Mouse (Mus musculus) midbrain, embryonic 11.5 days (tissue): ENCODE measurements around the gene Pfdn5. TPM values are rescaled to one million over a fixed set of nuclear protein-coding genes. Genes with fewer than 3 reads are reported as not detected.

Experiments used
- ATAC-seq: fragments of 200-750 bp; cut with Nextera tagmentation; 2 replicates; pipeline ENCODE4 v1.8.0; 2017; ENCODE audit warnings: moderate TSS enrichment, moderate library complexity; ENCODE audit not compliant: low FRiP score
- DNase-seq: peaks from one replicate; pipeline ENCODE4 v3.0.0; 2015; ENCODE audit warnings: low spot score; ENCODE audit errors: missing footprints
- H3K27ac ChIP-seq: fragments of 300-500 bp; sonication (generic); 2 replicates; pipeline ENCODE4 v1.5.1; 2014; ENCODE audit warnings: low read depth, low read length
- H3K27me3 ChIP-seq: fragments of 300-500 bp; sonication (generic); 2 replicates; pipeline ENCODE4 v1.6.1; 2014; ENCODE audit warnings: mild to moderate bottlenecking, low read length, moderate library complexity, mixed read lengths; ENCODE audit not compliant: control insufficient read depth, insufficient read depth
- H3K36me3 ChIP-seq: fragments of 300-500 bp; sonication (generic); 2 replicates; pipeline ENCODE4 v1.6.1; 2014; ENCODE audit warnings: mild to moderate bottlenecking, low read length, moderate library complexity, mixed read lengths; ENCODE audit not compliant: control insufficient read depth, insufficient read depth
- H3K4me1 ChIP-seq: fragments of 300-500 bp; sonication (generic); 2 replicates; pipeline ENCODE4 v1.6.1; 2014; ENCODE audit warnings: low read length; ENCODE audit not compliant: control insufficient read depth, insufficient read depth
- H3K4me2 ChIP-seq: fragments of 300-500 bp; sonication (generic); 2 replicates; pipeline ENCODE4 v1.6.1; 2014; ENCODE audit warnings: mild to moderate bottlenecking, moderate library complexity
- H3K4me3 ChIP-seq: fragments of 300-500 bp; sonication (generic); 2 replicates; pipeline ENCODE4 v1.5.1; 2014; ENCODE audit warnings: low read depth, low read length
- H3K9ac ChIP-seq: fragments of 300-500 bp; sonication (generic); 2 replicates; pipeline ENCODE4 v1.6.1; 2014; ENCODE audit warnings: low read length
- H3K9me3 ChIP-seq: fragments of 300-500 bp; sonication (generic); 2 replicates; pipeline ENCODE4 v1.6.1; 2016; ENCODE audit warnings: low read length; ENCODE audit not compliant: control insufficient read depth
- WGBS: fragments of 180-500 bp; shearing (Covaris S2); extraction: QIAGEN DNeasy Blood & Tissue Kit; methylation state at CpG from one replicate; pipeline ENCODE4 v1.1.7; 2014; 5-methylcytosine and 5-hydroxymethylcytosine counted together
- polyA plus RNA-seq: library from polyadenylated mRNA; unstranded; fragments of >200 nt; fragmentation: Nextera tagmentation; extraction: Ambion mirVana; gene quantifications from 2 replicates; pipeline ENCODE4 v1.2.1, GENCODE M21; 2014

The Pfdn5 gene
- polyA plus RNA-seq, 1 experiment from 2014 or later: 404 TPM

GRCm38 (mm10) chr15:102358126-102358525 lies 32.2 kb downstream of the Pfdn5 start:
- H3K4me3 ChIP-seq: peak overlapping the region; percentile 6; the same call in 1 of the 2 replicates
- no peaks in the 10 kb centered on the region for H3K9me3 ChIP-seq
- 4% methylated on average over 25 of the region's 25 CpGs for WGBS
- H3K4me1 ChIP-seq: peaks cover 28% of the 10 kb centered on the region
- DNase-seq (peak; percentile 92), ATAC-seq (no peak)
- H3K9ac ChIP-seq: no peak overlapping the region
- H3K36me3 ChIP-seq: no peaks in the 10 kb centered on the region
- H3K4me2 ChIP-seq: peak overlapping the region; percentile 29
- no peak overlapping the region for H3K27ac ChIP-seq
- peaks cover 27% of the 10 kb centered on the region for H3K27me3 ChIP-seq

- Histone ChIP-seq H3K9me3 (no peaks in the 10 kb centered on the region), H3K9ac (no peak overlapping the region), H3K4me2 (no peak overlapping the region), H3K27ac (no peak overlapping the region), H3K36me3 (no peaks in the 10 kb centered on the region), H3K4me3 (no peak overlapping the region), H3K27me3 (peaks cover 31% of the 10 kb centered on the region), H3K4me1 (peaks cover 28% of the 10 kb centered on the region)
- ATAC-seq (no peak), DNase-seq (no peak)
- 26% methylated on average over 5 of the region's 5 CpGs for WGBS
Measured at GRCm38 (mm10) chr15:102358834-102359233, 32.9 kb downstream of the Pfdn5 start.

GRCm38 (mm10) chr15:102362648-102363047 lies 36.7 kb downstream of the Pfdn5 start:
- no peak for DNase-seq
- no peak for ATAC-seq
- WGBS: 8% methylated on average over 14 of the region's 14 CpGs
- H3K9me3 ChIP-seq: no peaks in the 10 kb centered on the region
- no peak overlapping the region; the same call in 1 of the 2 replicates for H3K9ac ChIP-seq
- no peaks in the 10 kb centered on the region for H3K36me3 ChIP-seq
- peak overlapping the region; percentile 30; the same call in 1 of the 2 replicates for H3K4me2 ChIP-seq
- H3K27ac ChIP-seq: no peak overlapping the region
- peaks cover 19% of the 10 kb centered on the region for H3K4me1 ChIP-seq
- H3K4me3 ChIP-seq: no peak overlapping the region
- peaks cover 25% of the 10 kb centered on the region for H3K27me3 ChIP-seq

- 98% methylated on average over 1 of the region's 1 CpGs for WGBS
- Histone ChIP-seq H3K4me1 (peaks cover 8% of the 10 kb centered on the region), H3K36me3 (no peaks in the 10 kb centered on the region), H3K4me2 (no peak overlapping the region), H3K9me3 (no peaks in the 10 kb centered on the region), H3K27me3 (peaks cover 9% of the 10 kb centered on the region; the same call in 1 of the 2 replicates), H3K9ac (no peak overlapping the region), H3K4me3 (no peak overlapping the region), H3K27ac (no peak overlapping the region)
- ATAC-seq: no peak
- no peak for DNase-seq
Measured at GRCm38 (mm10) chr15:102364678-102365077, 38.8 kb downstream of the Pfdn5 start.

GRCm38 (mm10) chr15:102366238-102366637 lies 40.3 kb downstream of the Pfdn5 start:
- H3K27me3 ChIP-seq: peaks cover 11% of the 10 kb centered on the region
- H3K4me1 ChIP-seq: peaks cover 19% of the 10 kb centered on the region
- no peaks in the 10 kb centered on the region for H3K9me3 ChIP-seq
- ATAC-seq: no peak
- H3K4me3 ChIP-seq: 0 out of 2 replicates have a peak overlapping the region, but pooled peaks have one; percentile 14
- DNase-seq: no peak
- peak overlapping the region; percentile 47 for H3K4me2 ChIP-seq
- no peak overlapping the region for H3K27ac ChIP-seq
- H3K36me3 ChIP-seq: no peaks in the 10 kb centered on the region
- peak overlapping the region; percentile 36 for H3K9ac ChIP-seq
- 1% methylated on average over 7 of the region's 7 CpGs for WGBS

- H3K4me1 ChIP-seq: peaks cover 19% of the 10 kb centered on the region
- H3K9me3 ChIP-seq: no peaks in the 10 kb centered on the region
- H3K27me3 ChIP-seq: peaks cover 11% of the 10 kb centered on the region
- peak within 1 kb of the TSS; percentile 36 for H3K9ac ChIP-seq
- H3K4me2 ChIP-seq: peak within 1 kb of the TSS; percentile 47
- H3K27ac ChIP-seq: no peak within 1 kb of the TSS
- no peaks in the 10 kb centered on the region for H3K36me3 ChIP-seq
- peak within 1 kb of the TSS; percentile 14; the same call in 1 of the 2 replicates for H3K4me3 ChIP-seq
- WGBS: 9% methylated on average over 15 of the region's 15 CpGs
- ATAC-seq (no peak), DNase-seq (peak; percentile 89)
Measured at GRCm38 (mm10) chr15:102366733-102367344, 40.9 kb downstream of the Pfdn5 start, which contains the start of gene Sp7. Gene Sp7, minus strand, starts transcription at chr15:102367182.

- Histone ChIP-seq H3K4me3 (no peak overlapping the region), H3K9ac (no peak overlapping the region; the same call in 1 of the 2 replicates), H3K27ac (no peak overlapping the region), H3K4me1 (peaks cover 19% of the 10 kb centered on the region), H3K9me3 (no peaks in the 10 kb centered on the region), H3K27me3 (peaks cover 7% of the 10 kb centered on the region), H3K4me2 (no peak overlapping the region), H3K36me3 (no peaks in the 10 kb centered on the region)
- no peak for ATAC-seq
- WGBS: 10% methylated on average over 13 of the region's 13 CpGs
- no peak for DNase-seq
Measured at GRCm38 (mm10) chr15:102369972-102370371, 44.1 kb downstream of the Pfdn5 start.

GRCm38 (mm10) chr15:102370727-102371126 lies 44.8 kb downstream of the Pfdn5 start:
- H3K27me3 ChIP-seq: peaks cover 4% of the 10 kb centered on the region
- no peaks in the 10 kb centered on the region for H3K9me3 ChIP-seq
- DNase-seq: no peak
- H3K36me3 ChIP-seq: no peaks in the 10 kb centered on the region
- 7% methylated on average over 10 of the region's 10 CpGs for WGBS
- no peak overlapping the region for H3K4me3 ChIP-seq
- no peak overlapping the region for H3K4me2 ChIP-seq
- ATAC-seq: no peak
- H3K9ac ChIP-seq: no peak overlapping the region; the same call in 1 of the 2 replicates
- H3K4me1 ChIP-seq: peaks cover 18% of the 10 kb centered on the region
- no peak overlapping the region for H3K27ac ChIP-seq

- peak; percentile 87 for ATAC-seq
- DNase-seq: peak; percentile 93
- Histone ChIP-seq H3K27me3 (peaks cover 5% of the 10 kb centered on the region), H3K9me3 (no peaks in the 10 kb centered on the region), H3K4me2 (peak overlapping the region; percentile 98), H3K27ac (no peak overlapping the region), H3K9ac (peak overlapping the region; percentile 65), H3K4me1 (peaks cover 10% of the 10 kb centered on the region), H3K4me3 (peak overlapping the region; percentile 53), H3K36me3 (no peaks in the 10 kb centered on the region)
- WGBS: under 1% methylated on average over 42 of the region's 43 CpGs
Measured at GRCm38 (mm10) chr15:102376453-102377162, 50.7 kb downstream of the Pfdn5 start.
